Comparison of ENCODE assay signal across 8 mouse cellular contexts in genomic region chr4:41773502-41773901, GRCm38 (mm10). TPM values are rescaled to one million over a fixed set of nuclear protein-coding genes. Genes with fewer than 3 reads are reported as not detected.
DNase-seq lines count a peak whose midpoint lies in the region; ATAC-seq and TF ChIP-seq lines count a peak whose summit lies in the region.
"Not testable (repeated sequence)": the region's sequence is repeated elsewhere in the genome, so short reads cannot be mapped to it uniquely, and the experiment has no call there.

No protein-coding gene starts in this region.

- H3K9me3 ChIP-seq in embryonic facial prominence, embryonic 10.5 days; intestine, embryonic 14.5 days (ENCODE audit: control insufficient read depth, low read length); limb, embryonic 14.5 days (ENCODE audit: control insufficient read depth, low read length); midbrain, embryonic 11.5 days (ENCODE audit: control insufficient read depth, low read length): not testable (repeated sequence)

- WGBS in embryonic facial prominence, embryonic 10.5 days: 1% methylated on average over 24 of the region's 25 CpGs
- under 1% methylated on average over 13 of the region's 25 CpGs for WGBS in intestine, embryonic 14.5 days
- under 1% methylated on average over 11 of the region's 25 CpGs for WGBS in limb, embryonic 14.5 days
- WGBS in midbrain, embryonic 11.5 days: 0% methylated on average over 22 of the region's 25 CpGs

- H3K4me2 ChIP-seq in intestine, embryonic 14.5 days (ENCODE audit: low read length): peak overlapping the region; percentile 34
- peak overlapping the region; percentile 41 for H3K4me2 ChIP-seq in limb, embryonic 14.5 days (replicated peaks; ENCODE audit: low read depth, low read length, severe bottlenecking)
- peak overlapping the region; percentile 40 for H3K4me2 ChIP-seq in midbrain, embryonic 11.5 days

- TF ChIP-seq POLR2A in limb, embryonic 14.5 days (IDR thresholded peaks at IDR 0.05; ENCODE audit: borderline replicate concordance, extremely low read depth, insufficient read depth, insufficient read length): not testable (repeated sequence)

- H3K36me3 ChIP-seq in embryonic facial prominence, embryonic 10.5 days (replicated peaks); intestine, embryonic 14.5 days (ENCODE audit: control insufficient read depth, insufficient read depth, low read length); limb, embryonic 14.5 days (ENCODE audit: control insufficient read depth, insufficient read depth, low read length); midbrain, embryonic 11.5 days (ENCODE audit: control insufficient read depth, insufficient read depth, low read length): not testable (repeated sequence)

- ATAC-seq in intestine, embryonic 14.5 days (replicated peaks; ENCODE audit: low FRiP score, low TSS enrichment, low read depth); limb, embryonic 14.5 days (ENCODE audit: low FRiP score, low read depth); midbrain, embryonic 11.5 days (ENCODE audit: low FRiP score): not testable (repeated sequence)

- H3K4me1 ChIP-seq in embryonic facial prominence, embryonic 10.5 days; intestine, embryonic 14.5 days (replicated peaks; ENCODE audit: control insufficient read depth, insufficient read depth, low read length); limb, embryonic 14.5 days (ENCODE audit: control insufficient read depth, insufficient read depth, low read length); midbrain, embryonic 11.5 days (ENCODE audit: control insufficient read depth, insufficient read depth, low read length): not testable (repeated sequence)

- not testable (repeated sequence) for H3K9ac ChIP-seq in intestine, embryonic 14.5 days (ENCODE audit: low read length); limb, embryonic 14.5 days (ENCODE audit: low read depth, low read length, severe bottlenecking)
- H3K9ac ChIP-seq in midbrain, embryonic 11.5 days (ENCODE audit: low read length): peak overlapping the region; percentile 38; the same call in 1 of the 2 replicates

- peak overlapping the region; percentile 75 for H3K27ac ChIP-seq in embryonic facial prominence, embryonic 10.5 days (replicated peaks)
- H3K27ac ChIP-seq in intestine, embryonic 14.5 days (ENCODE audit: low read depth); limb, embryonic 14.5 days (replicated peaks; ENCODE audit: low read depth, low read length); midbrain, embryonic 11.5 days (ENCODE audit: low read depth, low read length): not testable (repeated sequence)

- H3K4me3 ChIP-seq in embryonic facial prominence, embryonic 10.5 days: peak overlapping the region; percentile 57
- peak overlapping the region; percentile 36 for H3K4me3 ChIP-seq in intestine, embryonic 14.5 days (ENCODE audit: low read depth, low read length)
- peak overlapping the region; percentile 35 for H3K4me3 ChIP-seq in limb, embryonic 14.5 days (replicated peaks; ENCODE audit: low read length)
- peak overlapping the region; percentile 34 for H3K4me3 ChIP-seq in midbrain, embryonic 11.5 days (ENCODE audit: low read depth, low read length)

- peak; percentile 90 for DNase-seq in adrenal gland, postnatal 14 days
- peak; percentile 84 for DNase-seq in embryonic facial prominence, embryonic 10.5 days (ENCODE audit: low spot score)
- DNase-seq in heart, adult 18-20 months: peak; percentile 83
- peak; percentile 77 for DNase-seq in intestine, embryonic 14.5 days (ENCODE audit: low spot score)
- peak; percentile 55 for DNase-seq in limb, embryonic 14.5 days (ENCODE audit: low spot score)
- DNase-seq in midbrain, embryonic 11.5 days (ENCODE audit: low spot score, missing footprints): peak; percentile 84
- peak; percentile 48 for DNase-seq in right cerebral cortex, postnatal 4 days
- peak; percentile 56 to 71 for DNase-seq in urinary bladder, postnatal 36 days (ENCODE audit: low spot score in 2 of 2)

- H3K27me3 ChIP-seq in embryonic facial prominence, embryonic 10.5 days (replicated peaks; ENCODE audit: low read depth, poor library complexity, severe bottlenecking); intestine, embryonic 14.5 days (replicated peaks; ENCODE audit: control insufficient read depth, insufficient read depth, low read length); limb, embryonic 14.5 days (ENCODE audit: control insufficient read depth, insufficient read depth, low read length); midbrain, embryonic 11.5 days (ENCODE audit: control insufficient read depth, insufficient read depth, low read length): not testable (repeated sequence)

RNA-seq across cellular contexts. Expression of gene Ccl27a, which starts 0.5 kb away (rescaled TPM):
- total RNA-seq in adrenal gland, postnatal 14 days (2021): 29.7 and 34.9 TPM in 2 replicates
- polyA plus RNA-seq in embryonic facial prominence, embryonic 10.5 days (2016; fragmentation: Nextera tagmentation; extraction: Ambion mirVana): 41.4 and 43.2 TPM in 2 replicates
- 10 to 100 TPM; 16.6 to 17.9 TPM for total RNA-seq in heart, adult 18-20 months (2021)
- polyA plus RNA-seq in intestine, embryonic 14.5 days (2014; fragmentation: Nextera tagmentation; extraction: Ambion mirVana): 35.0 and 39.3 TPM in 2 replicates
- polyA plus RNA-seq in limb, embryonic 14.5 days (2012; rRNA removed): 96.6 and 107 TPM in 2 replicates
- polyA plus RNA-seq in limb, embryonic 14.5 days (2014; fragmentation: Nextera tagmentation; extraction: Ambion mirVana): 44.9 and 50.9 TPM in 2 replicates
- 71.1 and 73.5 TPM in 2 replicates for polyA plus RNA-seq in midbrain, embryonic 11.5 days (2014; fragmentation: Nextera tagmentation; extraction: Ambion mirVana)

RNA-seq across cellular contexts. Expression of gene Sigmar1, which starts 17.5 kb away (rescaled TPM):
- 67.1 and 76.7 TPM in 2 replicates for total RNA-seq in adrenal gland, postnatal 14 days (2021)
- polyA plus RNA-seq in embryonic facial prominence, embryonic 10.5 days (2016; fragmentation: Nextera tagmentation; extraction: Ambion mirVana): 87.6 and 91.5 TPM in 2 replicates
- 10 to 100 TPM; 17.8 to 20.9 TPM for total RNA-seq in heart, adult 18-20 months (2021)
- 113 TPM in 2 replicates for polyA plus RNA-seq in intestine, embryonic 14.5 days (2014; fragmentation: Nextera tagmentation; extraction: Ambion mirVana)
- 79.2 and 91.4 TPM in 2 replicates for polyA plus RNA-seq in limb, embryonic 14.5 days (2012; rRNA removed)
- polyA plus RNA-seq in limb, embryonic 14.5 days (2014; fragmentation: Nextera tagmentation; extraction: Ambion mirVana): 85.3 and 88.9 TPM in 2 replicates
- polyA plus RNA-seq in midbrain, embryonic 11.5 days (2014; fragmentation: Nextera tagmentation; extraction: Ambion mirVana): 67.5 and 70.8 TPM in 2 replicates

RNA-seq across cellular contexts. Expression of gene Galt, which starts 18.5 kb away (rescaled TPM):
- 36.1 and 42.3 TPM in 2 replicates for total RNA-seq in adrenal gland, postnatal 14 days (2021)
- 31.2 and 34.3 TPM in 2 replicates for polyA plus RNA-seq in embryonic facial prominence, embryonic 10.5 days (2016; fragmentation: Nextera tagmentation; extraction: Ambion mirVana)
- 10 to 100 TPM; 50.8 to 55.4 TPM for total RNA-seq in heart, adult 18-20 months (2021)
- polyA plus RNA-seq in intestine, embryonic 14.5 days (2014; fragmentation: Nextera tagmentation; extraction: Ambion mirVana): 44.8 and 47.7 TPM in 2 replicates
- polyA plus RNA-seq in limb, embryonic 14.5 days (2012; rRNA removed): 83.3 and 119 TPM in 2 replicates
- 39.5 and 43.6 TPM in 2 replicates for polyA plus RNA-seq in limb, embryonic 14.5 days (2014; fragmentation: Nextera tagmentation; extraction: Ambion mirVana)
- 19.5 and 19.7 TPM in 2 replicates for polyA plus RNA-seq in midbrain, embryonic 11.5 days (2014; fragmentation: Nextera tagmentation; extraction: Ambion mirVana)

RNA-seq across cellular contexts. Expression of gene Arid3c, which starts 42.6 kb away (rescaled TPM):
- not detected in 2 replicates for total RNA-seq in adrenal gland, postnatal 14 days (2021)
- 0.50 and 0.86 TPM in 2 replicates for polyA plus RNA-seq in embryonic facial prominence, embryonic 10.5 days (2016; fragmentation: Nextera tagmentation; extraction: Ambion mirVana)
- not detected for total RNA-seq in heart, adult 18-20 months (2021)
- not detected in 2 replicates for polyA plus RNA-seq in intestine, embryonic 14.5 days (2014; fragmentation: Nextera tagmentation; extraction: Ambion mirVana)
- 0.09 and 0.20 TPM in 2 replicates for polyA plus RNA-seq in limb, embryonic 14.5 days (2012; rRNA removed)
- 0.29 TPM in 1 of 2 replicates, not detected in the other for polyA plus RNA-seq in limb, embryonic 14.5 days (2014; fragmentation: Nextera tagmentation; extraction: Ambion mirVana)
- 0.72 and 1.8 TPM in 2 replicates for polyA plus RNA-seq in midbrain, embryonic 11.5 days (2014; fragmentation: Nextera tagmentation; extraction: Ambion mirVana)

RNA-seq across cellular contexts. Expression of gene Dctn3, which starts 50.5 kb away (rescaled TPM):
- total RNA-seq in adrenal gland, postnatal 14 days (2021): 106 and 110 TPM in 2 replicates
- 133 and 140 TPM in 2 replicates for polyA plus RNA-seq in embryonic facial prominence, embryonic 10.5 days (2016; fragmentation: Nextera tagmentation; extraction: Ambion mirVana)
- 10 to 100 TPM; 70.4 to 79.1 TPM for total RNA-seq in heart, adult 18-20 months (2021)
- 123 and 124 TPM in 2 replicates for polyA plus RNA-seq in intestine, embryonic 14.5 days (2014; fragmentation: Nextera tagmentation; extraction: Ambion mirVana)
- 64.2 and 70.1 TPM in 2 replicates for polyA plus RNA-seq in limb, embryonic 14.5 days (2012; rRNA removed)
- polyA plus RNA-seq in limb, embryonic 14.5 days (2014; fragmentation: Nextera tagmentation; extraction: Ambion mirVana): 99.1 and 101 TPM in 2 replicates
- 154 and 155 TPM in 2 replicates for polyA plus RNA-seq in midbrain, embryonic 11.5 days (2014; fragmentation: Nextera tagmentation; extraction: Ambion mirVana)
